8 mouse cellular contexts compared by ENCODE assay signal in genomic region chr2:134643514-134644300, GRCm38 (mm10). TPM values are rescaled to one million over a fixed set of nuclear protein-coding genes. Genes with fewer than 3 reads are reported as not detected.
A peak's percentile ranks its signal among the peaks of the same experiment; 100 is the strongest.
DNase-seq lines count a peak whose midpoint lies in the region; ATAC-seq and TF ChIP-seq lines count a peak whose summit lies in the region.

Gene Tmx4 (minus strand): TSS chr2:134644145.

- peak within 1 kb of the TSS; percentile 65 for H3K4me3 ChIP-seq in cortical plate, adult 2 months (ENCODE audit: insufficient read depth, low read length)

- peak; percentile 98 for DNase-seq in gastrocnemius, adult 8-10 months (ENCODE audit: low spot score in 2 of 2)
- peak; percentile 96 for DNase-seq in induced T-regulatory cell, adult 2 months (ENCODE audit: low read depth)
- DNase-seq in left cerebral cortex, adult 9 months (ENCODE audit: low spot score in 2 of 2) = peak; percentile 97 to 98
- DNase-seq in right cerebral cortex, postnatal 14 days = peak; percentile 99
- DNase-seq in urinary bladder, postnatal 36 days (ENCODE audit: low spot score in 2 of 2) = peak; percentile 98 to 99

- peak within 1 kb of the TSS; percentile 87 for H3K27ac ChIP-seq in cortical plate, adult 2 months (ENCODE audit: insufficient read depth, low read length)

- peaks cover 8% of the 10 kb centered on the region for H3K4me1 ChIP-seq in cortical plate, adult 2 months (ENCODE audit: control insufficient read depth, insufficient read depth, low read length)

- TF ChIP-seq POLR2A in cortical plate, adult 2 months (IDR thresholded peaks at IDR 0.05; ENCODE audit: extremely low read depth, insufficient read depth, low read length) = peak; percentile 95

- peak; percentile 96 for ATAC-seq in activated CD4-positive, CD25-positive, alpha-beta regulatory T cell, adult 4 months
- peak; percentile 83 for ATAC-seq in megakaryocyte progenitor cell, adult 5-6 weeks (replicated peaks; ENCODE audit: poor library complexity)

- TF ChIP-seq CTCF in cortical plate, adult 2 months (IDR thresholded peaks at IDR 0.05; ENCODE audit: extremely low read depth, insufficient read depth, low read length) = no peak

RNA-seq across cellular contexts. Expression of gene Tmx4, which starts in this region (rescaled TPM):
- 10 to 100 TPM; 12.4 to 15.6 TPM for polyA plus RNA-seq in activated CD4-positive, CD25-positive, alpha-beta regulatory T cell, adult 4 months (2017; shearing (Covaris generic))
- 64.6 and 69.9 TPM in 2 replicates for polyA plus RNA-seq in cortical plate, adult 2 months (2012; rRNA removed)
- total RNA-seq in gastrocnemius, adult 8-10 months (2022) = 10 to 100 TPM; 14.5 to 16.3 (median 16.0) TPM
- 143 and 145 TPM in 2 replicates for total RNA-seq in megakaryocyte progenitor cell, adult 5-6 weeks (2015)
- total RNA-seq in megakaryocyte progenitor cell, adult 5-6 weeks (2017) = 167 and 171 TPM in 2 replicates

Comparison
In these comparisons a context has a peak if more than half of its experiments do, and no peak if none do; other contexts are left out.
1. Peak in every context shown above with its lines: DNase-seq, ATAC-seq, H3K4me3 ChIP-seq and H3K27ac ChIP-seq.
2. RNA of gene Tmx4 (total RNA-seq): 143 to 171 TPM in megakaryocyte progenitor cell, adult 5-6 weeks; 14.5 to 16.3 TPM in gastrocnemius, adult 8-10 months; every median in the first group is over 4 times any median in the second.